Mouse (Mus musculus): ENCODE results near the gene Gm17545.

Gene Gm17545

GRCm38 (mm10) chr9:22494203-22494807 is 40.2 kb downstream of the Gm17545 start:
- DNase-seq (ENCODE audit: low spot score): no peak

GRCm38 (mm10) chr9:22495133-22495532 is 41.0 kb downstream of the Gm17545 start:
- DNase-seq (ENCODE audit: low spot score): no peak

GRCm38 (mm10) chr9:22497021-22497767 is 43.1 kb downstream of the Gm17545 start:
- DNase-seq (ENCODE audit: low spot score): no peak

GRCm38 (mm10) chr9:22502972-22503371 is 48.9 kb downstream of the Gm17545 start:
- no peak for DNase-seq (ENCODE audit: low spot score)

GRCm38 (mm10) chr9:22503581-22503980 is 49.5 kb downstream of the Gm17545 start:
- no peak for DNase-seq (ENCODE audit: low spot score)

GRCm38 (mm10) chr9:22505574-22505973 is 51.5 kb downstream of the Gm17545 start:
- no peak for DNase-seq (ENCODE audit: low spot score)

Measured in MN1 (cell line).